Mouse (Mus musculus): ENCODE results near the gene Rhoc.

DNA sequence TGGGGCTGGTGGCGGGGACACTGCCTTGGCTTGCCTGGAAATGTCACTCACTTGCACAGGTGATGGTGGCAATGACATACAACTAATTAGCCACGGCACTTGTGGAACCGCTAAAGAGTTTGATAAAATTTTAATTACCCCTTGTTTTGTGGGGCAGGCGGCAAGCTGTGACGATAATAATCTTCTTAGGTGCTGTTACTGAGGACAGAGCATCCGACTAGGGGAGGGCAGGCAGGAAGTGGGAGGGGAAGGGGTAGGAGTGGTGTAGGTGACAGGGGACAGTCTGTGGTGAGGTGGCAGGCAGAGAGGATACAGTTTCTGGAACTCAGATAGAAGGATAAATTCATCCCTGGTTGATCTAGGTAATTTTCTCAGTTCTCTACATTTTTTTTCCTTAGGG is 16.7 kb upstream of the Rhoc start:
- TF ChIP-seq POLR2A (IDR thresholded peaks at IDR 0.05; ENCODE audit: borderline replicate concordance, insufficient read depth, low read length) (no peak), CTCF (IDR thresholded peaks at IDR 0.05; ENCODE audit: borderline replicate concordance, insufficient read depth, low read depth, low read length) (no peak)
